Mouse (Mus musculus) right cerebral cortex, adult 2 months (tissue): ENCODE data around the gene 3110082I17Rik.

Experiments
- DNase-seq, 2 experiments: peaks; one replicate each; pipeline ENCODE4 v3.0.0; 2021 to 2022; ENCODE audit warnings: low spot score in 2 of 2

The 3110082I17Rik gene

DNA sequence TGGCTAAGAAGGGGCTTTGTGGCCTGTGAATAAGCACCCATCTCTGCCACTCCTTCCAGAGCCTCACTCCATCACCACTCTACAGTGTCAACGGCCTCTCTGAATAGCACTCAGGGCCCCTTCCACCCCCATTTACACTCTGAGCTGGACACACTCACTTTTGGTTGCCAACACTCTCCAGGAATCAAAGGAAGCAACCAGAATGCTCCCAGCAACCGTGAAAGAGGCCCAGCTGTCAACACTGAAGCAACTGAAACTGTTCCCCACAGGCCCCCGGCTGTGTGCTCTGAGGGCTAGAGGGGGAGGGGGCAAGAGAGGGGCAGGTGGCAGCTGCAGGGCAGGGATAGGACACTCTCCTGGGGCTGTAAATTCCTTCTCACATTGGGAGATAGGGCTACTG, 41.7 kb downstream of the 3110082I17Rik start:
- DNase-seq, result no peak

DNA sequence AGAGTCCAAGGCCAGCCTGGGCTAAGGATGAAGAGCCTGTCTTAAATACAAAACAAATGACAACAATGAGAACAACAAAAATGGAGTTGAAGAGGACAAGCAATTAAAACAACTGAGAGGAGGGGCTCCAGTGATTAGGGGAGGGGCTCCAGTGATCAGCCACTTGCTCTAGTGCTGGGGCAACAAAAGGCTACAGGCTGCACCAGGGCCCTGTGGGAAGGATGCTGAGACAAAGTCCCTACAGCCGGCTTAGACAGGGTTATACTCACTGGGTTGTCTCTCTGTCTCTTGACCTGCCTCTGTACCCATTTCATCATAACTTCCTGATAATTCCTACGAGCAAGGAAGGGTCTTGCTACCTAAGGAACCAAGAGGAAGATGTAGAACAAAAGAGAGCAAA, 42.2 kb downstream of the 3110082I17Rik start:
- no peak for DNase-seq

DNA sequence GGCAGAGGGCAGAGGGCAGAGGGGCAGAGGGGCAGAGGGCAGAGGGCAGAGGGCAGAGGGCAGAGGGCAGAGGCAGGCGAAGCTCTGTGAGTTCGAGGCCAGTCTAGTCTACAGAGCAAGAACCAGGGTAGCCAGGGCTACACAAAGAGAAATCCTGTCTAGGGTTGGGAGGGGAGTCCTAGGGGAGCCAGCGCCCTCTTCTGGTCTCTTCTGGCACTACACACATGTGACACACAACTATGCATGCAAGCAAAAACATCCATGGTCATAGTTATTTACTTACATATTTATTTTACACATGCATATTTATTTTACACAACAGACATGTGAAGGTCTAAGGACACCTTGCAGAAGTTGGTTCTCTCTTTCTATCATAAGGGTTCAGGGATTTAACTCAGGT, 42.8 kb downstream of the 3110082I17Rik start:
- no peak for DNase-seq

DNA sequence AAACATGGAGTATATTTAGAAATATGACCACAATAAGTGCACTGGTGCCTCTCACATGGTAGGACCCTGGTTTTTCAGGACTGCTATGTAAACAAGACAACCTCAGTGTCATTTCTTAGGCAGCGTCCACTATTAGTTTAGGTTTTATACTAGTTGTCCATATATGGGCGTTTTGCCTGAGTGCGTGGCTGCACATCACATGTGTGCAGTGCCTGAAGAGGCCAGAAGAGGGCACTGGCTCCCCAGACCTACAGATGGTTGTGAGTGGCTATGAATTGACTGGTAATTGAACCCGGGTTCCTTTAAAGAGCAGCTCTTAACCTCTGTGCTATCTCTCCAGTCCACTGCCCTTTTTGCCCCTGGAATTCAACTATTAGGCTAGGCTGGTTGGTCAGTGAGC, 43.4 kb downstream of the 3110082I17Rik start:
- DNase-seq, result no peak

- DNase-seq, result no peak
These were observed 45.3 kb downstream of the 3110082I17Rik start for GRCm38 (mm10) chr5:139415001-139415400.

DNA sequence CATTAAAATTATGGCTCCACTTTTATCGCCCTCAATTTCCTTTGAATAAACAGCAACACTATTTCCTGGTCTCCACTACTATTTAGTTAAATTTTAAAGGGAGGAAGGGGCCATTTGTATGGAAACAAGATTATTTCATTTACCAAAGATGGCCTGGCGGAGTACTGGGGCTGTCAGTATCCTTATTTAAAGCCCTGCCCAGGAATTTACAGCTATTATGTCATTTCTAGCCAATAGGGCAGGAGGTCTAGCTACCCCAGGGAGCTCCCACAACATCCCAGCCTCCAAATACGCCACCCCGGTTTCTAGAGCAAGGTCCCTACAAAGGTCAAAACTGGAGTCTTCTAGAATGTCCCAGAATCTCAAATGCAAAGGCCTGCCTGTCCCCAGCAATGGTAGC, 46.8 kb downstream of the 3110082I17Rik start:
- no peak for DNase-seq

DNA sequence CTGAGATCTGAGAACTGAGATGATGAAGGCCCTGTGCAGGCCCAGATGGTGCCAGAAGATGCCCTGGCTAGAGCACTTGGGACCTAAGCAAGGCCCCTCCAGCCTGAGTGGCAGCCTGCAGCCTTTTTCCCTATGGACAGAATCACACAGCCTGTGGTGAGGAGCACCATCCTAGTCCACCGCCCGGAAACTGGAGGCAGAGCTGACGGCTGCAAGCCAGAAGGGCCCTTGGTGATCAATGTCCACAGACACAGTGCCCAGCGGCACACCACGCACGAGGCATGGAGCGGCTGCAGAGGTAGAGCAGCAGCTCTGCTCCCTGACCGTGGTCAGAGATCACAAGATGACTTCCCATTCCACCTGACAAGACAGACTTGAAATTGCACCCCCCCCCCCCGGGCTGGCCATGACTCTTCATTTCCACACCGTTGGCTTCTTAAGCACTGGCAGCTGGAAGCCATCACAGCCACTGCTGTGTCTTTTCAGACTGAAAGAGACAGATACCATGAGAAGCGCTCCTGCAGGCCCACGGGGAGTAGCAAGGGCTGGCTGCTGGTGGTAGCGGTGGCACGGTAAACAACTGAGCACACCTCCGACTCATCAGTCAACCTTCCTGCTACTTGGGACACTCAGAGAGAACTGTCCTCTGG, 48.5 kb downstream of the 3110082I17Rik start:
- no peak for DNase-seq

- no peak for DNase-seq
These were observed 49.2 kb downstream of the 3110082I17Rik start for GRCm38 (mm10) chr5:139411117-139411516.

GRCm38 (mm10) chr5:139410056-139410455, 50.3 kb downstream of the 3110082I17Rik start:
- no peak for DNase-seq

DNA sequence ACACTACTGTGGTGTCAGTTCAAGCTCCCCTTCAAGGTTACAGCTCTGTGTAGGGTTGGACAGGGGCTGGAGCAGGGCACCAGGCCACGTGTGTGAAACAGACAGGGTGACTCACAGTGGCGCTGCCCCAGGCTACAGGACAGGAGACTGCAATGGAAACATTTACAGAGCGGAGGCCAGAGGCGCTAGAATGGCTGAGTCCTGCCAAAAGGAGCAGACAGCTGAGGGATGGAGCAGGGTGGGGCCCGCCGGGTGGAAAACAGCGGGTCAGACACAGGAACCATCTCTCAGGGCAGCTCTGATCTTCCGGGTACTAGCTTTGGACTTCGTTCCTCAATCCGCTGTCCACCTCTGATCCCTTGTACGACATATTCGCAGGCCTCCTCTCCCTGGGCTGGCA, 50.9 kb downstream of the 3110082I17Rik start:
- no peak for DNase-seq

- DNase-seq, result no peak
These were observed 51.8 kb downstream of the 3110082I17Rik start for GRCm38 (mm10) chr5:139408511-139408910.

GRCm38 (mm10) chr5:139407121-139407885, 53.0 kb downstream of the 3110082I17Rik start:
- DNase-seq, result no peak

- DNase-seq, result no peak
These were observed 54.4 kb downstream of the 3110082I17Rik start for GRCm38 (mm10) chr5:139405953-139406352.

DNA sequence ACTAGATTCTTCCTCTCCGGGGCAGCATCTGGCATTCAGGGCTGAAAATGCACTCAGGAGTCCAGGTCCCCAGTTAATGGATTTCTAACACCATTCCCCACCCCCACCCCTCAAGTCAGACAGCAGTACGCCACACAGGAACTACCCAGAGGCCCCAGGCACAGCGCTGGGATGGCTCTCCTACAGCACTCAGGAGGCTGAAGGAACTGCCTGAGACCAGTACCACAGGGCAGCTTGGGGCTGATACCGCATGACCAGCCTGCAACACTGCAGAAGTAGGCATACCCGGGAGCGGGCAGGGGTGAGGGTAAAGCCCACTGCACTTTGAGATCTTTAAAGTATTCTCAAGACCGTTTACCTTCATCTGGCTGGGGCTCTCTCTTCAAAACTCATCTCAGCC, 54.8 kb downstream of the 3110082I17Rik start:
- DNase-seq, result no peak

DNA sequence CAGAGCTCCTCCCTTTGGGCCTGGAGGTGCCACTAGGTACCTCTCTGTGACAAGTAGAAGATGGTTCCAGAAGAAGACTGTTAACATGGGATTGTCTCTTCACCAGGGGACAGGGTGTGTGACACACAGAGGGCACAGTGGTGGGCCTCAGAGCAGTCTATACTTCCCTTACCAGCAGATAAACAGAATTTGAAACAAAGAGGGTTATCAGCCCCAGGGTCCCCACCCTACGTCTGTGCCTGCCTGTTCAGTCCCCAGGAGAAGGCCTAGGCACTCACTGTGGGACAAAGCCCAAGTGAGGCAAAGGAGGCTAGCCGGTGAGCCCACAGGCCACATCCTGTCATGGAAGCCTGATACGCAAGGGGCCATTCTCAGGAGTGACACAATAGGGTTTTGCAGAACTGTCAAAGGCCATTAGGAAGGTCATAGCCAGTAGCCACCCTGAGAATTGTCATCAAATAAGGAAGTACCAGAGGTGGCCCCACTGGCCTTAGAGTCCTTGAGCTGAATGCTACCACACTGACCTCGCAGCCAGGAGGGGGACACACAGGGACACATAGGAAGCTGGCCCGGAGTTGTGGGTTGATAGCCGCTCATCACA, 55.4 kb downstream of the 3110082I17Rik start, which contains the start of gene C130050O18Rik:
Gene C130050O18Rik (plus strand): TSS at position 480 of the 601 bp plus-strand sequence.
- no peak for DNase-seq

DNA sequence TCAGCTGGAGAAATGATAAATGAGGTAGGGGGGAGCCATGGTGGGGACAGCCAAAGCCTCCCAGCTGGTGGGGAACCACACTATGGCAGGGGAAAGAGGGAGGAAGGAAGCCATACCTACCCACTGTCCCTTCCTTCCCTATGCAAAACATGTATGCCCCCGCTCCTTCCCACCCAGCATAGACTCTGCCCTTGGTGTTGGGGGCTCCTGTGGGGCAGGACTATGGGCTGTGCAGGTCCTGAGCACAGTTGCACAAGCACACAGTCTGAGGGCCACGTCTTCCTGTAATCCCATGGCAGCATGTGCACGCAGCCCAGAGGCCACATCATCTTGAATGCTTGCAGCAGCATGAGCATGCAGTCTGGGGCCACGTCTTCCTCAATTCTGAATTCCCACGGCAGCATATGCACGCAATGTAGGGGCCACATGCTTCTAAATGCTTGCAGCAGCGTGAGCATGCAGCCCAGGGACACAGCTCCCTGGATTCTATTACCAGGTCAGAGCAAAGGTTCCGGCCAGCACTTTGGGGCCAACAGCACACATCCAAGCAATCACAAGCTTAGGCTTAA, 56.6 kb downstream of the 3110082I17Rik start:
- no peak for DNase-seq

DNA sequence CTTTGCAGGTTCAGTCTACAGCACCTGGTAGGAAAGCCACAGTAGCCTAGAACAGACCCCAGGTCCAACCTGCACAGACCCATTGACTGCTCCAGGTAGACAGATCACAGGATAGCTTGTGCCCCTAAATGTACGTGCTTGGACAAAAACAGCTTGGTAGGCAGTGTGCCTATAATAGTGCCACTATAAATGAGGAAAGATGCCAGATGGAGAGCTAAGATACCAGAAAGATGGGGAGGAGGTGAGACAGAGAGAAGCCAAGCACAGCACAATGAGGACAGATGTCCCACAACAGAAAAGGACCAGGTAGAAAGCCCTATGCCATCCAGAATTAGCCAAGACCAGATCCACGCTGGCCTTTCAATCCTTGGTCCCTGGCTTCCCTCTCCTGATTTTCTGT, 58.2 kb downstream of the 3110082I17Rik start:
- DNase-seq, result no peak

DNA sequence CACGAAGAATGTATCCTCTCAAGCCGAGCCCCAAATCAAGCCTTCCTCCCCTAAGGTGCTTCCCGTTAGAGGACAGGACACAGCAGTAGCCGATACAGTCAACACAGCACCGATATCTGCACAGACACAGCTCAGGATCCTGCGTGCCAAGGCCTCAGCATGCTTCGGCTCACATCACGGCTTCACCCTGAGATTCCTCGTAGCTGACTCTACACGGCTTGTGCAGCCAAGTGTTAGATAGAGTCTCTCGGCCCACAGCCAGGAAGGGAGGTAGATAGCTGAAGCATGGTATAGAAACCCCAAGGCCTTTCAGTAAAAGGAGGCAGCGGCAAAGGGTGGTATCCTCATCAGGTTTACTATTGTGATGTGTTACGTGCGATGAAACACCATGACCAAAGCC, 60.3 kb downstream of the 3110082I17Rik start:
- no peak for DNase-seq

- no peak for DNase-seq
These were observed 61.5 kb downstream of the 3110082I17Rik start for GRCm38 (mm10) chr5:139398786-139399185.

- DNase-seq, result peak; percentile 94 to 97
These were observed 62.2 kb downstream of the 3110082I17Rik start for GRCm38 (mm10) chr5:139397959-139398753.

DNA sequence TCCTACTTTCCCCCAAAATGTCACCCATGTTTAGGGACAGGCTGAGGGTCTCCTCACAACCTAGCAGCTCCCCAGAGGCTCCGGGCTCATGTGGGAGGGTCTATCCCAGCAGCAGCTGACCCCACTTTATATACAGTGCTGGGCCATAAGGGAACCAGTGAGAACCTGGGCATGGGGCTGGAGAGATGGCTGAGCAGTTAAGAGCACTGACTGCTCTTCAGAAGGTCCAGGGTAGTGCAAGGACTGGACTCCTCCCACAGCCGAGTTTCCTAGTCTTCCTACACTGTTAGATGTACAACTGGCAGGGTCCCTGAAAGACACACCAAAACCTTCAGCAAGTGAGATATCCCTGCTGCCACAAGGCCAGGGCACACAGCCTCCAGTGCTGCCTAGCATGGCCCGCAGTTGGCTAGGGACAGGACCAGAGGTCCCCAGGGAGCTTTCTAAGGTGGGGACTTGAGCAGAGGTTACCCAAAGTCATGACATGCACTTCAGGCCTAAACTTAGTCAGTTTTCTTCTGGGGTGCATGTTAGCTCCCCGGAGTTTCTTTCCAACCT, 62.9 kb downstream of the 3110082I17Rik start:
- no peak for DNase-seq
